Mouse (Mus musculus) layer of hippocampus, adult 8-10 months (tissue): ENCODE results near the gene Itgb5. TPM values are rescaled to one million over a fixed set of nuclear protein-coding genes. Genes with fewer than 3 reads are reported as not detected.
A peak's percentile ranks its signal among the peaks of the same experiment; 100 is the strongest.

Source experiments
- DNase-seq, 2 experiments: peaks; one replicate each; pipeline ENCODE4 v3.0.0; 2022; ENCODE audit warnings: low spot score in 2 of 2
- total RNA-seq, 4 experiments: library from RNA; stranded (reverse); gene quantifications; 2 replicates each; pipeline ENCODE4 v1.2.4; 2022

Gene Itgb5
- total RNA-seq, 4 experiments from 2014 or later = 39.4 to 114 (median 64.9) TPM

DNA sequence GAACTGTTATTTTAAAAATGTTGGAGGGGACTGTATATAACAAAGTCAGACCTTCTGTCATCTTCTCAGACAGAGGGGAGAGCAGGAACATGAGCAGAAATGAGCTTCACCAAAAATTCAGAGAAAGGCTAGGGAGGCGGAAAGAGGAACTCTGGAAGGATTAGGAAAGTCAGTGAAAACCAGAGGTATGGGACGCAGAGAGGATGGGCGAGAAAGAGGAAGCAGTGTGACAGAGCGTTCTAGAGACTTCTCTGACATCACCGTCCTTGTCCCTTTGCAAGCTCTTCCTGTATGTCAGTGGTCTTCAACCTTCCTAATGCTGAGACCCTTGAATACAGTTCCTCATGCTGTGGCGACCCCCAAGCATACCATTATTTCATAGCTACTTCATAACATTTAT, 155.9 kb downstream of the Itgb5 start:
- DNase-seq = no peak

DNA sequence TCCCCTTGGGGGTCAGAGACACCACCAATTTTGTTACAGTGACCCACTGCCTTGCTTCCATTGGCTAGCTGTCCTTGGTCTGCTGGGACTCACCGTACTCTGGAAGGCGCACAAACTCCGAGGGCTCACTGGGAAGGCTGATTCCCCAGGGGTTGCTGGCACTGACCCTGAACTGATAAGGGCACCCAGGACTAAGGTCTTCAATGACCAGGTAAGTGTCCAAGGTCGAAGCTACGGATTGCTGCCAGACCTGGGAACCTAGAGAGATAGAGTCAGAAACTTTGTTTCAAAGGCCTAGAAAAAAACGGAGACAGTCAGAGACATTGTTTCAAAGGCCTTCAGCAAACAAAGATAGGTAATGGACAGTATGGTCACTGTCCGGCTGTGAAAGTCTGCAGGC, 157.5 kb downstream of the Itgb5 start:
- DNase-seq = no peak

DNA sequence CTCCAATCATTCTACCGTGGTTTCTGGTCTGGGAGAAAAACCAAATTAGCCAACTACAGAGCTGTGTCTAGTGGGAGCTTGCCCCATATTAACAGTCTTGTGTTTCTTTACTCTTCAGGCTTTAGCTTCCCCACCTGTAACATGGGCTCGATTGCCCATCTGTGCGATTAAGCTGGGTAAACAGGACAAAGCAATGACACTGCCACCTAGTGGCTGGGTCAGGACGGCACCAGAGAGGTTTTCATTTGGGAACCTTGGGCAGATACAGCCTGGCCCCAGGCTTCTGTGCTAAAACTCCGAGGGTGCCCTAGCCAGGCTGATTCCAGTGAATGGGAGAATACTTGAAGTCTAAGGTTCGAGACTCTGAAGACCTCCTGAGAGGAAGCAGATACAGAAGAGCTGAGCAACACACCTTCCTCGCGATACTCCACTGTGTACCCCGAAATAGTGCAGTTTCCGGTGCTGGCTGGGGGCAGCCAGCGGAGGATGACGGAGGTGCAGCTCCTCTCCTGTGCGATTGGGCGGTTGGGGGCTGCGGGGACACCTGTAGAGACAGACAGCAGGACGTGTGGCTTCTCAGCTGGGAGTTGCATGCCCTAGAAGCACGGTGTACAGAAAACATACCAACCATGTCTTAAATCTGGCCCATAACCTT, 159.0 kb downstream of the Itgb5 start:
- peak in 1 of 2 experiments; percentile 52 for DNase-seq

DNA sequence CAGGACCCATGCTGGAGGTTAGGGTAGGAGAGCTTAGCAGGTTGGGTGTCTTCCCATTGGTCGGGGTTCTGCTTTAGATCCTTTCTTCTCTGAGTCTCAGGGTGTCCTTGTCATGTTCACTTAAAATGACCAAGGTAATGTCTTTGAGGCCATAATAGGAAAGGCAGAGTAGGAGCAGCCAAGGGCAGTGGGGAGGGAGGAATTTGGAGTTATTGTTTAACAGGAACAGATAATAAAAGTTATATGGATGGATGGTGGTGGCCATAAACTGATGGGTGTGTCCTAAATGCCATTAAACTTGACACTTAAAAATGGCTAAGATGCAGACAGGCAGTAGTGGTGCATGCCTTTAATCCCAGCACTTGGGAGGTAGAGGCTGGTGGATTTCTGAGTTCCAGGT, 159.6 kb downstream of the Itgb5 start:
- no peak for DNase-seq

DNA sequence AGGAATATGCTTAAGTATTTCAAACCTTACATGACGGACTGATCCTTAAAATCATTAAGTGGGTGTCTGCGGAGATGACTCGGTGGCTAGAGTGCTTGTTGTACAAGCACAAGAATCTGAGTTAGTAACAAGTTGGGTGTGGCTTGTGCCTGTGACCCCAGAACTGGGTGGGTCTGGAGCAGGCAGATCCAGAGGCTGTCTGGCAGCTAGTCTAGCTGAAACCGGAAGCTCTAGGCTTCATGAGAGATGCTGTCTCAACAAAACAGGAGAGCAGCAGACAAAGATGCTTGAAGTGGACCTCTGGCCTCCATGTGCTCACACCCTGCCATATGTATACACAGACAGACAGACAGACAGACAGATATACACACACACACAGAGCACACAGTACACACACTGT, 161.2 kb downstream of the Itgb5 start:
- DNase-seq = no peak

DNA sequence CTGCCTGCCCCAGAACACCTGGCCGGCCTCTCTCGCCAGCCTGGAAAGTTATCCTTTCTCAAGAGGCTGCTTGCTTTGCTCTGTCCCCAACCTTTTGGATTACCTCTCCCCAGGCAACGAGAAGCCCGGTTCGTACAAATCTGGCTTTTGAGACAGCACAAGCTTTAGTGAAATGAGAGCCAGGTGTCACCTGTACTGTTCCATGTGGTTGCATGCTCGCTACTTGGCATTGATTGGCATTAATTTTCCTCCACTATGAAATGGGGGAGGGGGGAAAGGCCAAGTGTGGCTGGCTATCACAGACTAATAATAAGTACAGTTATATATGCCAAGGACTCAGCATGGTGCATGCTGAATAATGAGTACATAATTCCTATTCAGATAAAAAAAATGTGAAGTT, 164.9 kb downstream of the Itgb5 start:
- no peak for DNase-seq

DNA sequence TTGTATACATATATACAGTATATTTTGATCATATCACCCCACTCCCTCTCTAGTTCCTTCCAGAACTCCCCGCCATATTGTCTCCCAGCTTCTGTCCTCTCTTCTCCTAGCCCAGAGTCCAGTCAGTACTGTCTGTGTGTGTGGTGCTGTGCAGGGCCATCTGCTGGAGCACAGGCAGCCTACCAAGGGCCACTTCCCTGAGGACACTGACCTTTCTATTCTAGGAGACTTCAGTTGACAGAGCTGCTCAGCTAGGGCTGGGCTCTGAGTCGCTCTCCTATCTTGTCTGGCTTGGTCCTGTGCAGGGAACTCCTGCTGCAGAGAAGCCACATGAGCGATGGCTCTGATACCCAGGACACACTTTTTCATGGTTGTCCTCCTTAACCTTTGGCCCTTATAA, 166.0 kb downstream of the Itgb5 start:
- DNase-seq = no peak

DNA sequence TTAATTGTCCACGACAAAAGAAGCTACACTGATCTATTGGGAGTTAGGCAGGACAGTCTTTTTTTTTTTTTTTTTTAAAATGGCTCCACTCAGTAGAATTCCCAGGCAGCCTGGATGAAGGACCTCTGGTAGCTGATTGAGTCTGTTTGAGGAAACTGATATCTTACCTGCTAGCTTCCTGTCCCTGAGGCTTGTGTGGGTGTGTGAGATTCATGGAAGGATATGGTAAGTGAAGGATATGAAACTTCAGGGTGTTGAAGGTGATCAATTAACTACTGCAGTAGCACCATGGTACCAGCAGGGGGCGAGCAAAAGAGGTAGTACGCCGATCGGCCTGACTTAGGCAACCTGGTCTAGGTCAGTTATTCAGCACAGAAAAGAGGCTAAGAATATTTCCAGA, 166.6 kb downstream of the Itgb5 start:
- DNase-seq = peak in 1 of 2 experiments; percentile 51

DNA sequence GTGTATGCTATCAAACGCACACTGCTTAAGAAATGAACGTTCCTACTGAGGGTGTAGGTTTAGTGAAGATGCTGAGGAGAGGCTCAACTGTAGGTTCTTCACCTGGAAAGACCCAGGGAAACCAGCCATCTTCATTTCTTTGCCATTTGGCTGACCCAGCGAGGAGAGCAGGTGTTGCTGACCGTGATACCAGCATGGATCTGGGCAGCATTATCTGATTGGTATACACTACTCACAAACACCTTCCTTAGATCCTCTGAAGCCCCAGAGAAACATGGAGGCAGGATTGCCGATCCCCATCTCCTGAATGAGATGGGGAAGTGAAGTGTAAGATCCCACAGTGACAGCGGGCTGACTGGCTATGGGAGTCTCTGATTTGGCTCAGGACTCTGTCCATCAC, 168.5 kb downstream of the Itgb5 start:
- no peak for DNase-seq

Other genes starting within 250 kb of the Itgb5 start
- gene Heg1, start 145.3 kb upstream of the Itgb5 start, total RNA-seq = 10 to 100 TPM; 27.2 to 29.3 (median 28.4) TPM
- not detected for gene Muc13, start 35.6 kb upstream of the Itgb5 start, total RNA-seq
- 10 to 100 TPM; 14.6 to 20.2 (median 17.3) TPM for gene Umps, start 137.4 kb downstream of the Itgb5 start, total RNA-seq